Mouse (Mus musculus) neural tube, embryonic 12.5 days (tissue): ENCODE measurements around the gene Armc8. TPM values are rescaled to one million over a fixed set of nuclear protein-coding genes. Genes with fewer than 3 reads are reported as not detected.

ENCODE experiments used
- ATAC-seq: fragments of 200-750 bp; cut with Nextera tagmentation; 2 replicates; pipeline ENCODE4 v1.8.0; 2017; ENCODE audit warnings: low read depth, mild to moderate bottlenecking, moderate TSS enrichment, moderate library complexity; ENCODE audit not compliant: low FRiP score
- H3K27ac ChIP-seq: fragments of 300-500 bp; sonication (generic); 2 replicates; pipeline ENCODE4 v1.5.1; 2016
- H3K27me3 ChIP-seq: fragments of 300-500 bp; sonication (generic); replicated peaks from 2 replicates; pipeline ENCODE4 v1.6.1; 2016; ENCODE audit warnings: mild to moderate bottlenecking
- H3K36me3 ChIP-seq: fragments of 300-500 bp; sonication (generic); 2 replicates; pipeline ENCODE4 v1.6.1; 2016; ENCODE audit warnings: mild to moderate bottlenecking
- H3K4me1 ChIP-seq: fragments of 300-500 bp; sonication (generic); 2 replicates; pipeline ENCODE4 v1.6.1; 2016
- H3K4me2 ChIP-seq: fragments of 300-500 bp; sonication (generic); replicated peaks from 2 replicates; pipeline ENCODE4 v1.6.1; 2016; ENCODE audit warnings: mild to moderate bottlenecking
- H3K4me3 ChIP-seq: fragments of 300-500 bp; sonication (generic); 2 replicates; pipeline ENCODE4 v1.5.1; 2016
- H3K9ac ChIP-seq: fragments of 300-500 bp; sonication (generic); 2 replicates; pipeline ENCODE4 v1.6.1; 2016; ENCODE audit warnings: mild to moderate bottlenecking
- H3K9me3 ChIP-seq: fragments of 300-500 bp; sonication (generic); 2 replicates; pipeline ENCODE4 v1.6.1; 2016; ENCODE audit warnings: mild to moderate bottlenecking
- WGBS: fragments of 180-500 bp; shearing (Covaris S2); methylation state at CpG from one replicate; pipeline ENCODE4 v1.1.7; 2016; 5-methylcytosine and 5-hydroxymethylcytosine counted together
- polyA plus RNA-seq: library from polyadenylated mRNA; unstranded; fragments of >200 nt; fragmentation: Nextera tagmentation; extraction: Ambion mirVana; gene quantifications from 2 replicates; pipeline ENCODE4 v1.2.1, GENCODE M21; 2016

Armc8 gene
- polyA plus RNA-seq, 1 experiment from 2014 or later: 46.1 TPM

DNA sequence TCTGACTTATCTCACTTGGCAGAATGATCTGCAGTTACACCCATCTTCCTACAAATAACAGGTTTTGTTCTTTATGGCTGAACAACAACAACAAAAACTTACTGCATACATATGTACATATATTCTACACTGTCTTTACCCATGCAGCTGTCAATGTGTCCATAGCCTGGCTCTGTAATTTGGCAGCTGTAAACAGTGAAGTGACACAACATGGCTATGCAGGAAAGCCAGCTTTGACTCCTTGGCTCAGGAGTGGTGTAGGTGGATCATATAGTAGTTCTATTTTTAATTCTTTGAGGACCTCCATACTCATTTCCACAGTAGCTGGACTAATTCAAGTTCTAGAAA is 9.2 kb downstream of the Armc8 start:
- Histone ChIP-seq H3K9ac (no peak overlapping the region), H3K4me1 (no peaks in the 10 kb centered on the region), H3K4me3 (no peak overlapping the region), H3K36me3 (no peaks in the 10 kb centered on the region), H3K27ac (no peak overlapping the region), H3K4me2 (no peak overlapping the region), H3K9me3 (no peaks in the 10 kb centered on the region), H3K27me3 (no peaks in the 10 kb centered on the region)
- ATAC-seq: no peak

DNA sequence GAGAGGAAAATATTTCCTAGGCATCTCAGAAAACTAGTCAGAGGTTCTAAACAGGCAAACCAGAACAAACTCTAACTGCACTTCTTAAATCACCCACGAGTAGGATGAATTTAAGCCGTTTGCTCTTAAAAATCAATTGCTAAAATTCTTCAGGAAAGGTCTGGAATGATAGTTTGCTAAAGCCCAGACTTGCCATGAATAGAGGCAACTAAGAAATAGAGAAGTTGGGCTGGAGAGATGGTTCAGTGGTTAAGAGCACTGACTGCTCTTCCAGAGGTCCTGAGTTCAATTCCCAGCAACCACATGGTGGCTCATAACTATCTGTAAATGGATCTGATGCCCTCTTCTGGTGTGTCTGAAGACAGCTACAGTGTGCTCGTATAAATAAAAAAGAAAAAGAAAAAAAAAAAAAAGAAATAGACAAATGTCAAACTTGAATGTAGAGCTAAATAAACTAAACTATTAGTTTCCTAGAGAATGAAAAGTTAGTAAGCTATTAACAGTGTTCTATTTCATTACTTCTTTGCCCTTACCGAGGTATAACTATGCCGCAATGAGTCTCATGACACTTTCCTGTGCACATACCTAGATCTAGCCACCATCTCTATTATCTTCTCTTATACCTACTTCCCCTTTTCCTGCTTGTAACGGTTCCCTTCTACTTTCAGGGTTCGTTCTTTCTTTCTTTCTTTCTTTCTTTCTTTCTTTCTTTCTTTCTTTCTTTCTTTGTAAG is 9.7 kb downstream of the Armc8 start:
- Histone ChIP-seq H3K27me3 (no peaks in the 10 kb centered on the region), H3K36me3 (no peaks in the 10 kb centered on the region), H3K9me3 (no peaks in the 10 kb centered on the region), H3K4me1 (no peaks in the 10 kb centered on the region), H3K4me3 (no peak overlapping the region), H3K27ac (no peak overlapping the region), H3K9ac (no peak overlapping the region), H3K4me2 (no peak overlapping the region)
- ATAC-seq: no peak
- WGBS: 94% methylated on average over 7 of the region's 7 CpGs

DNA sequence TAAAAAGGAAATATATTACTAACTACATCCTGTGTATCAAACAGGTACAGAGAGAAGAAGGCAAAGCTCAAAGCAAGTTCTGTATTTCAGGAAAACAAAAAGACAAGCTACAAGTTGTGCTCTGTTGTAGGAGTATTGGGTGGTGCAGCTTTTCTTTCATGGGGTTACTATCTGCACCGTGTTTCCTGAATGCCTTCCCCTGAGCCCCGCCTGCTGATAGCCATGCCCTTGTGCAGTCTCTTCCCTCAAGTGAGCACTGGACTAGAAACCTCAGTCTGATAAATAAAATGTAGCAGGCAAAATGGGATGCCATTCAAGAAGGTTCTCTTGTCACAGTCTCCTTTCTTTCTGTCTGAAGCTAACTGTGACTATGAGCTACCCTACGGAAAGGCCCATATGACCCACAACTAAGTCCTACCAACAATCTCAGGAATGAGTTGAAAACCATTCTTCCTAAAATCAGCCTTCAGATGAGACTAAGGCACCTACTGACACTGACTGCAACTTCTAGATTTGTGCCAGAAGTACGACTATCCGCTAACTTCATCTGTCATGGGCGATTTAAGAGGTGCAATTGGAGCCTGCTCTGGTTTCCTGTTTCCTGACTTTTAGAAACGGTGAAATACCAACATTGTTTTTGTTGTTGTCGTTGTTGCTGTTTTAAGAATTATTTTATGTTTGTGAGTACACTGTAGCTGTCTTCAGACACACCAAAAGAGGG is 11.0 kb downstream of the Armc8 start:
- ATAC-seq: no peak
- no peak overlapping the region for H3K27ac ChIP-seq
- H3K4me2 ChIP-seq: no peak overlapping the region
- H3K4me1 ChIP-seq: no peaks in the 10 kb centered on the region
- 90% methylated on average over 8 of the region's 8 CpGs for WGBS
- H3K4me3 ChIP-seq: no peak overlapping the region
- no peaks in the 10 kb centered on the region for H3K9me3 ChIP-seq
- H3K9ac ChIP-seq: no peak overlapping the region
- H3K27me3 ChIP-seq: no peaks in the 10 kb centered on the region
- H3K36me3 ChIP-seq: no peaks in the 10 kb centered on the region

DNA sequence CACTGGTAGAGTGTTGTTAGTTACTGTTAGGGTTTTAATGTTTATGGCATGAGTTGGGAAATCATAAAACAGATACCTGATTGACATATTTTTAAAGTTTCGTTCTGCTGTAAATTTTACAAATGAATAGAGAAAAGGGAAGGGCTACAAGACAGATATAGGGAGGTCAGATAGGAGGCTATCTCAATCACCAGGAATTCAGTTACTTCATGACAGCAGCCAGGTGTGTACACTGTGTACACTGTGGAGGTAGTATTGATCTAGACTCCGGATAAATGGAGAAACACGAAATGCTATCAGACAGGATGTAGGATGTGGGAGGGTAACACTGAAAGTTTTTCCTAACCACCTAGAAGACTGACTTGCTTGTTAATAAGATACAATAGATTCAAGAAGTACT is 13.4 kb downstream of the Armc8 start:
- Histone ChIP-seq H3K27me3 (no peaks in the 10 kb centered on the region), H3K4me3 (no peak overlapping the region), H3K4me2 (no peak overlapping the region), H3K4me1 (no peaks in the 10 kb centered on the region), H3K27ac (no peak overlapping the region), H3K9me3 (no peaks in the 10 kb centered on the region), H3K9ac (no peak overlapping the region), H3K36me3 (no peaks in the 10 kb centered on the region)
- WGBS: 93% methylated on average over 3 of the region's 3 CpGs
- no peak for ATAC-seq

DNA sequence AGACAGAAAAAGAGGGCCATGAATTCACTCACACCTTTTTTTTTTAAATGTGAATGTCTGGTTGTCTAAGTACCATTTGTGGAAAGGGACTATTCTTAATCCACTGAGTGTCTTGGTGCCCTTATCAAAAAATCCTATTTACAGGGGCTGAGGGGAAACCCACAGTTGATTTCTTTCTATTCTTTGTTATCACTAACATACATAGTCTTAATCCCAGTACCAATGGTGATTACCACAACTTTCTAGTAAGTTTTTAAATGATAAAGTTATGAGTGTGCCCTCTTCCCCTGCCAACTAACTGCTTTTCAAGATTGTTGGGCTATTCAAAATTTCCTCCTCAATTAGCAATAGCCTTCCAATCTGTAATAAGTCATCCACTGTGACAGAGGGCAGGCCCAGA is 14.6 kb downstream of the Armc8 start:
- no peak for ATAC-seq
- Histone ChIP-seq H3K27ac (no peak overlapping the region), H3K4me1 (no peaks in the 10 kb centered on the region), H3K27me3 (no peaks in the 10 kb centered on the region), H3K4me2 (no peak overlapping the region), H3K9me3 (no peaks in the 10 kb centered on the region), H3K9ac (no peak overlapping the region), H3K4me3 (no peak overlapping the region), H3K36me3 (no peaks in the 10 kb centered on the region)

DNA sequence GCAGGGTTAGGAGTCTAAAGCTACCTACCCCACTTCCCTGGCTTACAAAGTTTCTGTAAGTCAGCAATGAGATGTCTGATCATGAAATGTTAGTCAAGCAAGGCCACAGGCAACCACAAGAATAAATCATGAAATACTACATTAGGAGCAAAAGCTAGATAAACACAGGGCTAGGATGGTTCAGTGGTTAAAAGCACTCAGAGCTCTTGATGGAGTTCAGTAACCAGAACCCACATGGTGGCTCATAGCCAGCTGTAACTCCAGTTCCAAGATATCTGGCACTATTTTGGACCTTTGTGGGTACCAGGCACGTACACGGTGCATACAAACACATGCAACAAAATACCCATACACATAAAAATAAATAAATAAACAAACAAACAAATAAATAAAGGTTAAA is 15.7 kb downstream of the Armc8 start:
- H3K27ac ChIP-seq: no peak overlapping the region
- 96% methylated on average over 2 of the region's 2 CpGs for WGBS
- H3K27me3 ChIP-seq: no peaks in the 10 kb centered on the region
- no peaks in the 10 kb centered on the region for H3K9me3 ChIP-seq
- no peak overlapping the region for H3K4me2 ChIP-seq
- no peak overlapping the region for H3K9ac ChIP-seq
- H3K4me1 ChIP-seq: no peaks in the 10 kb centered on the region
- no peak overlapping the region for H3K4me3 ChIP-seq
- ATAC-seq: no peak
- H3K36me3 ChIP-seq: no peaks in the 10 kb centered on the region

DNA sequence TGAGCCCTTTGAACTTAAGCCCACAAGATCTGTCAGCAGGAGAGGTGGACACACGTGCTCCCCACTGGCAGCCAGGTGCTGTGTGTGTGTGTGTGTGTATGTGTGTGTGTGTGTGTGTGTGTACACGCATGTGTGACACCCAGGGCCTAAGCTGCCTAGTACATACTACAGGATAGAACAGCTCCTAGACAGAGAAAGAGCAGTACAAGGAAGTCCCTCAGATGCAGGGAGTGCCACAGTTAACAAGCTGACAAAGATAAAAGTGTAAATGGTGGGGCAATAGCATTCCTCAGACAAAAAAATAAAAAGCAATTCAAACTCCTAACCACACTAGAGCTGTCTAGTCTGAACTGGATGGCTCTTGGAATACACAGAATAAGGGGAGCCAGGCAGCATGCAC is 16.6 kb downstream of the Armc8 start:
- Histone ChIP-seq H3K4me2 (no peak overlapping the region), H3K27ac (no peak overlapping the region), H3K4me3 (no peak overlapping the region), H3K9me3 (no peaks in the 10 kb centered on the region), H3K4me1 (no peaks in the 10 kb centered on the region), H3K27me3 (no peaks in the 10 kb centered on the region), H3K36me3 (no peaks in the 10 kb centered on the region), H3K9ac (no peak overlapping the region)
- 55% methylated on average over 2 of the region's 2 CpGs for WGBS
- ATAC-seq: no peak

DNA sequence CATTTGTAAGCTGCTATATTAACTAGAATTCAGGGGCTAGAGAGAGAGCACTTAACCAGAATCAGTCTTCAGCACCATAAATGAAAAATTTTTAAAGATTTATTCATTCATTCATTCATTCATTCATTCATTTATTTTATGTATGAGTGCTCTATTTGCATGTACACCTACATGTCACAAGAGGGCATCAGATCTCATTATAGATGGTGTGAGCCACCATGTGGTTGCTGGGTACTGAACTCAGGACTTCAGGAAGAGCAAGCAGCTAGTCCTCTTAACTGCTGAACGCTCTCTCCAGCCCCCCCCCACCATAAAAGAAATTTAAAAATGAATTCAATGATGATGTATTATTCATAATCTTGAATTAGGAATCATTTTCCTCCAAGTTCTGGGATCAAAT is 22.4 kb downstream of the Armc8 start:
- Histone ChIP-seq H3K4me1 (no peaks in the 10 kb centered on the region; the same call in 1 of the 2 replicates), H3K4me3 (no peak overlapping the region), H3K27ac (no peak overlapping the region), H3K36me3 (no peaks in the 10 kb centered on the region), H3K27me3 (no peaks in the 10 kb centered on the region), H3K4me2 (no peak overlapping the region), H3K9ac (no peak overlapping the region), H3K9me3 (no peaks in the 10 kb centered on the region)
- no peak for ATAC-seq
- 94% methylated on average over 1 of the region's 1 CpGs for WGBS

DNA sequence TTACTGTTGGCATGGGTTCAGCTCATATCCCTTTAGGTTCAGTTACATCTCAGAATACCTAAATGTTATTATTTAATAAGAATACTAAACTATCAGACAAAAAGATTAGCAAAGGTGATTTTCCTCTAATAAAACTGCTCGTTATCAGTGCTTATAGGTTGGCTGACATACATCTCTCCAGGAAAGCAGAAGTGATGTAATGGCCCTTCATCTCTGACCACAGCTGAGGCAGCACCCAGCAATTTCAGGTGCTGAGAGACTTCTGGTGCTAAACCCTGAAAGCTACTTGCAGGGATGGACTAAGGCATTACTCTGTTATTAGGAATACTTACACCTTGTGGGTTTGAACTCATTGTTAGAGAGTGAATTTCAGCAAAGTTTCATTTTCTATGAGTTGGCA is 36.8 kb downstream of the Armc8 start:
- H3K9me3 ChIP-seq: no peaks in the 10 kb centered on the region
- H3K36me3 ChIP-seq: peaks cover 48% of the 10 kb centered on the region
- H3K27me3 ChIP-seq: no peaks in the 10 kb centered on the region
- H3K4me3 ChIP-seq: no peak overlapping the region
- 96% methylated on average over 1 of the region's 1 CpGs for WGBS
- no peaks in the 10 kb centered on the region for H3K4me1 ChIP-seq
- ATAC-seq: no peak
- no peak overlapping the region for H3K27ac ChIP-seq
- H3K4me2 ChIP-seq: no peak overlapping the region
- H3K9ac ChIP-seq: no peak overlapping the region

DNA sequence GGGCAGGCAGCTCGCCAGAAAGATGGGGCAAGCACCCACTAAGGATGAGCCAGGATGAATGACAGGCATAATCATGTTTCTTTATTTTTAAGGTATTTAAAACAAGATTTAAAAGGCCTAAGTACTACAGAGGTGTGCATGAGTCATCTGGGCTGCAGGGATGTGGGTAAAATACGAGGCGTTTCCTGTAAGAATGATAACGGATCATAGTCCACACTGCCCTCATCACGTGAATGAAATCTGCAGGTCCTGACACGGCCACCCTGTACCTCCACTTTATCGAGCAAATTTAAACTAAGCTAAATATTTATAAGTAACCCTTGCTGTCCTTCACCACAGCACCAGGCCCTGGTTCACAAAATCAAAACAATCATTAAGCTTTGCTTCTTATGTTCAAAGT is 62.8 kb downstream of the Armc8 start:
- H3K27ac ChIP-seq: no peak overlapping the region
- no peak overlapping the region for H3K9ac ChIP-seq
- H3K4me3 ChIP-seq: no peak overlapping the region
- WGBS: 87% methylated on average over 7 of the region's 7 CpGs
- H3K9me3 ChIP-seq: no peaks in the 10 kb centered on the region
- H3K4me2 ChIP-seq: no peak overlapping the region
- no peak for ATAC-seq
- no peaks in the 10 kb centered on the region for H3K27me3 ChIP-seq
- no peaks in the 10 kb centered on the region for H3K4me1 ChIP-seq
- peaks cover 8% of the 10 kb centered on the region for H3K36me3 ChIP-seq

DNA sequence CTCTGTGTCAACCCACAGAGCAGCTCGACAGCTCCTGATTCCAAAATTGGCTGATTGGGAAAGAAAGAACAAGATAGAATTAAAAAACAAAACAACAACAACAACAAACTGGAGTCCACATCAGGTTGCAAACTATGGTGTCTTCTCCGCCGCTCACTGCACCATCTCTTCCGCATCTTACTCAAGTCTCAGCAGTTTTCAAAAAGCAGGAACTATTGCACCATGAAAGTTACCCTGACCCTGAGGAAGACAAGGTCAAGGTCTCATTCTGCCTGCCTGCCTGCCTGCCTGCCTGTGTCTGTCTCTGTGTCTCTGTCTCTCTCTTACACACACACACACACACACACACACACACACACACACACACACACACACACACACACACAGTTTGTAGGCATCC is 69.4 kb downstream of the Armc8 start:
- no peaks in the 10 kb centered on the region for H3K9me3 ChIP-seq
- no peak overlapping the region for H3K4me3 ChIP-seq
- no peak overlapping the region for H3K4me2 ChIP-seq
- no peak overlapping the region for H3K27ac ChIP-seq
- no peak overlapping the region for H3K9ac ChIP-seq
- no peaks in the 10 kb centered on the region for H3K27me3 ChIP-seq
- peaks cover 33% of the 10 kb centered on the region for H3K36me3 ChIP-seq
- no peak for ATAC-seq
- H3K4me1 ChIP-seq: no peaks in the 10 kb centered on the region
- WGBS: 97% methylated on average over 4 of the region's 4 CpGs

DNA sequence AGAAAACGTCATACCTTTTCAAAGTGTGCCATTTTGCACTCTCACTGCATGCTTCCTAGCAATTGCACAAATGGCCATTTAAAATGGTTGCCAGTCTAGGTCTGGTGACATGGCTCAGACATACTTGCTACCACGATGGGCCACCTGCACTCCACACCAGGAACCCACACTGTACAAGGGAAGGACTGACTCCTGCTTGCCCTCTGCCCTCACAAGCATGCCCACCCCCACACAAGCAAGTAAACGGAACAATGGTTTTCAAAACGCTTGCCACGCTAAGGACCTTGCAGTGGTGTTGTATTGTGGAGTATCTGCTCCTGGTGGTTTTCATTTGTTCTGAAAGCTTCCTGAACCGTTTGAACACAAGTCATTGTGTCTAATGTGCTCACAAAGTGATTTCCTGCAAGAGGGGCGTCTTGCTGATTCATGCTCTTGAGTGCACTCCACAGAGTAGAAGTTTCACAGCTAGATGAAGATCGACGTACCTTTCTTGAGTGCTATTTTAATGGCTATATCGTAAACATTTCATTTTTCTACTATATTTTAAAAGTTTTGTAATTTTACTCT is 76.0 kb downstream of the Armc8 start:
- H3K27ac ChIP-seq: no peak overlapping the region
- WGBS: 82% methylated on average over 10 of the region's 10 CpGs
- no peaks in the 10 kb centered on the region for H3K9me3 ChIP-seq
- no peak overlapping the region for H3K4me2 ChIP-seq
- no peak for ATAC-seq
- no peaks in the 10 kb centered on the region for H3K27me3 ChIP-seq
- H3K36me3 ChIP-seq: peaks cover 51% of the 10 kb centered on the region
- H3K9ac ChIP-seq: no peak overlapping the region
- H3K4me1 ChIP-seq: no peaks in the 10 kb centered on the region
- no peak overlapping the region for H3K4me3 ChIP-seq

DNA sequence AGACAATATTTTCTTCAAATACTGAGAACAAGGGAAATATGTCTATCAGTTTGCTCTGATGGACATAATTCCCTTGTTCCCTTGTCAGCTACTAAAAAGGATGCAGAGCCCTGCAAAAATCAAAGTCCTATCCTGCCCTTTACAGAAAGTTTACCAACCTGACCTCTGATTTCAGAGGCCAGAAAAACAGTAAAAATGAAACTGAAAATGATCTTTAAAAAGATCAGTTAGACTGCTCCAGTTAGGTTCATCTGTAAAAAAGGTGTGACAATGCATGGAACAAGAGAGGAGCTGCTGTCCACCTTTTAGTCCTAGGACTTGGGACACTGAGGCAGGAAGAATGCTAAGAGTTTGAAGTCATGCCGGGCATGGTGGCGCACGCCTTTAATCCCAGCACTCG is 77.6 kb downstream of the Armc8 start:
- Histone ChIP-seq H3K9ac (no peak overlapping the region), H3K4me2 (no peak overlapping the region), H3K4me1 (no peaks in the 10 kb centered on the region), H3K27ac (no peak overlapping the region), H3K4me3 (no peak overlapping the region), H3K9me3 (no peaks in the 10 kb centered on the region), H3K27me3 (no peaks in the 10 kb centered on the region), H3K36me3 (peaks cover 57% of the 10 kb centered on the region)
- no peak for ATAC-seq
- WGBS: 95% methylated on average over 4 of the region's 4 CpGs
